Mouse (Mus musculus) limb, embryonic 12.5 days (tissue): ENCODE measurements around the gene Dct. TPM values are rescaled to one million over a fixed set of nuclear protein-coding genes. Genes with fewer than 3 reads are reported as not detected.

ENCODE experiments used
- ATAC-seq: fragments of 200-750 bp; cut with Nextera tagmentation; 2 replicates; pipeline ENCODE4 v1.8.0; 2017; ENCODE audit warnings: low read depth, moderate TSS enrichment; ENCODE audit not compliant: insufficient number of reproducible peaks, insufficient read depth, low FRiP score, low TSS enrichment
- H3K27ac ChIP-seq: fragments of 300-500 bp; sonication (generic); 2 replicates; pipeline ENCODE4 v1.5.1; 2016; ENCODE audit warnings: mild to moderate bottlenecking, moderate library complexity
- H3K27me3 ChIP-seq: fragments of 300-500 bp; sonication (generic); 2 replicates; pipeline ENCODE4 v1.6.1; 2016; ENCODE audit warnings: mild to moderate bottlenecking, moderate library complexity
- H3K36me3 ChIP-seq: fragments of 300-500 bp; sonication (generic); 2 replicates; pipeline ENCODE4 v1.6.1; 2016; ENCODE audit warnings: mild to moderate bottlenecking, moderate library complexity
- H3K4me1 ChIP-seq: fragments of 300-500 bp; sonication (generic); replicated peaks from 2 replicates; pipeline ENCODE4 v1.6.1; 2016
- H3K4me2 ChIP-seq: fragments of 300-500 bp; sonication (generic); 2 replicates; pipeline ENCODE4 v1.6.1; 2016; ENCODE audit warnings: mild to moderate bottlenecking, moderate library complexity
- H3K4me3 ChIP-seq: fragments of 300-500 bp; sonication (generic); replicated peaks from 2 replicates; pipeline ENCODE4 v1.5.1; 2016; ENCODE audit warnings: mild to moderate bottlenecking
- H3K9ac ChIP-seq: fragments of 300-500 bp; sonication (generic); replicated peaks from 2 replicates; pipeline ENCODE4 v1.6.1; 2016; ENCODE audit warnings: mild to moderate bottlenecking, moderate library complexity
- H3K9me3 ChIP-seq: fragments of 300-500 bp; sonication (generic); 2 replicates; pipeline ENCODE4 v1.6.1; 2016; ENCODE audit warnings: mild to moderate bottlenecking, moderate library complexity
- WGBS: fragments of 180-500 bp; shearing (Covaris S2); methylation state at CpG from one replicate; pipeline ENCODE4 v1.1.7; 2016; 5-methylcytosine and 5-hydroxymethylcytosine counted together
- polyA plus RNA-seq: library from polyadenylated mRNA; unstranded; fragments of >200 nt; fragmentation: Nextera tagmentation; extraction: Ambion mirVana; gene quantifications from 2 replicates; pipeline ENCODE4 v1.2.1, GENCODE M21; 2016

Gene Dct
- 1.6 and 1.7 TPM in 2 replicates for polyA plus RNA-seq

- H3K4me1 ChIP-seq: peaks cover 30% of the 10 kb centered on the region
- H3K27ac ChIP-seq: 0 out of 2 replicates have a peak within 1 kb of the TSS, but pooled peaks have one; percentile 50
- no peaks in the 10 kb centered on the region for H3K27me3 ChIP-seq
- peak; percentile 74 for ATAC-seq
- H3K9ac ChIP-seq: no peak within 1 kb of the TSS
- H3K9me3 ChIP-seq: no peaks in the 10 kb centered on the region
- no peaks in the 10 kb centered on the region for H3K36me3 ChIP-seq
- WGBS: 19% methylated on average over 13 of the region's 13 CpGs
- H3K4me2 ChIP-seq: no peak within 1 kb of the TSS
- H3K4me3 ChIP-seq: no peak within 1 kb of the TSS
These were observed at the start of gene Dct for GRCm38 (mm10) chr14:118051975-118052630. TSS of gene Dct (minus strand) at chr14:118052244.

GRCm38 (mm10) chr14:118101227-118101990 is 49.4 kb upstream of the Dct start:
- Histone ChIP-seq H3K4me3 (no peak overlapping the region), H3K4me2 (no peak overlapping the region), H3K36me3 (no peaks in the 10 kb centered on the region), H3K9me3 (no peaks in the 10 kb centered on the region), H3K9ac (no peak overlapping the region), H3K27ac (no peak overlapping the region), H3K4me1 (no peaks in the 10 kb centered on the region), H3K27me3 (no peaks in the 10 kb centered on the region)
- no peak for ATAC-seq
- WGBS: 82% methylated on average over 14 of the region's 14 CpGs

GRCm38 (mm10) chr14:118098265-118098664 is 46.2 kb upstream of the Dct start:
- Histone ChIP-seq H3K9ac (no peak overlapping the region), H3K27me3 (no peaks in the 10 kb centered on the region), H3K4me2 (no peak overlapping the region), H3K36me3 (no peaks in the 10 kb centered on the region), H3K9me3 (no peaks in the 10 kb centered on the region), H3K4me1 (no peaks in the 10 kb centered on the region), H3K27ac (no peak overlapping the region), H3K4me3 (no peak overlapping the region)
- WGBS: 73% methylated on average over 2 of the region's 2 CpGs
- ATAC-seq: no peak

GRCm38 (mm10) chr14:118089806-118090392 is 37.9 kb upstream of the Dct start:
- peaks cover 18% of the 10 kb centered on the region; the same call in 1 of the 2 replicates for H3K27me3 ChIP-seq
- no peaks in the 10 kb centered on the region for H3K4me1 ChIP-seq
- 2% methylated on average over 18 of the region's 18 CpGs for WGBS
- H3K9ac ChIP-seq: peak overlapping the region; percentile 50
- peak overlapping the region; percentile 58 for H3K4me3 ChIP-seq
- H3K36me3 ChIP-seq: no peaks in the 10 kb centered on the region
- peak; percentile 69; the same call in 1 of the 2 replicates for ATAC-seq
- H3K4me2 ChIP-seq: peak overlapping the region; percentile 64
- H3K9me3 ChIP-seq: no peaks in the 10 kb centered on the region
- H3K27ac ChIP-seq: no peak overlapping the region

- Histone ChIP-seq H3K4me2 (peak overlapping the region; percentile 64), H3K4me1 (no peaks in the 10 kb centered on the region), H3K27ac (peak overlapping the region; percentile 67; the same call in 1 of the 2 replicates), H3K36me3 (no peaks in the 10 kb centered on the region), H3K4me3 (peak overlapping the region; percentile 58), H3K9ac (peak overlapping the region; percentile 50), H3K9me3 (no peaks in the 10 kb centered on the region), H3K27me3 (peaks cover 18% of the 10 kb centered on the region; the same call in 1 of the 2 replicates)
- ATAC-seq: peak; percentile 66
- WGBS: under 1% methylated on average over 44 of the region's 44 CpGs
These were observed 37.3 kb upstream of the Dct start for GRCm38 (mm10) chr14:118089215-118089805.

GRCm38 (mm10) chr14:118088437-118089207 is 36.6 kb upstream of the Dct start:
- Histone ChIP-seq H3K9me3 (no peaks in the 10 kb centered on the region), H3K4me2 (peak overlapping the region; percentile 64), H3K27ac (peak overlapping the region; percentile 67; the same call in 1 of the 2 replicates), H3K4me3 (peak overlapping the region; percentile 58), H3K36me3 (no peaks in the 10 kb centered on the region), H3K9ac (peak overlapping the region; percentile 50), H3K4me1 (no peaks in the 10 kb centered on the region), H3K27me3 (peaks cover 18% of the 10 kb centered on the region; the same call in 1 of the 2 replicates)
- ATAC-seq: peak; percentile 66
- 14% methylated on average over 22 of the region's 22 CpGs for WGBS

GRCm38 (mm10) chr14:118086271-118087035 is 34.4 kb upstream of the Dct start:
- no peaks in the 10 kb centered on the region for H3K4me1 ChIP-seq

GRCm38 (mm10) chr14:118083851-118084250 is 31.8 kb upstream of the Dct start:
- H3K36me3 ChIP-seq: no peaks in the 10 kb centered on the region
- no peak overlapping the region for H3K9ac ChIP-seq
- WGBS: 90% methylated on average over 6 of the region's 6 CpGs
- H3K9me3 ChIP-seq: no peaks in the 10 kb centered on the region
- H3K4me3 ChIP-seq: no peak overlapping the region
- H3K27ac ChIP-seq: no peak overlapping the region
- ATAC-seq: no peak
- H3K27me3 ChIP-seq: peaks cover 18% of the 10 kb centered on the region; the same call in 1 of the 2 replicates
- H3K4me2 ChIP-seq: no peak overlapping the region
- no peaks in the 10 kb centered on the region; the same call in 1 of the 2 replicates for H3K4me1 ChIP-seq

More at GRCm38 (mm10) chr14:118086271-118087035, 34.4 kb upstream of the Dct start:
- ATAC-seq: no peak
- Histone ChIP-seq H3K9ac (no peak overlapping the region), H3K36me3 (no peaks in the 10 kb centered on the region), H3K9me3 (no peaks in the 10 kb centered on the region), H3K4me3 (no peak overlapping the region), H3K4me2 (no peak overlapping the region), H3K27ac (no peak overlapping the region), H3K27me3 (peaks cover 18% of the 10 kb centered on the region; the same call in 1 of the 2 replicates)
- WGBS: 44% methylated on average over 5 of the region's 5 CpGs

GRCm38 (mm10) chr14:118080606-118081005 is 28.6 kb upstream of the Dct start:
- H3K4me2 ChIP-seq: no peak overlapping the region
- no peak overlapping the region for H3K9ac ChIP-seq
- WGBS: 38% methylated on average over 11 of the region's 11 CpGs

GRCm38 (mm10) chr14:118070100-118070499 is 18.1 kb upstream of the Dct start:
- WGBS: 85% methylated on average over 12 of the region's 12 CpGs
- H3K9me3 ChIP-seq: no peaks in the 10 kb centered on the region
- ATAC-seq: no peak
- H3K4me2 ChIP-seq: no peak overlapping the region
- no peaks in the 10 kb centered on the region for H3K36me3 ChIP-seq
- no peaks in the 10 kb centered on the region for H3K4me1 ChIP-seq
- no peak overlapping the region for H3K9ac ChIP-seq
- H3K4me3 ChIP-seq: no peak overlapping the region
- H3K27ac ChIP-seq: no peak overlapping the region
- H3K27me3 ChIP-seq: no peaks in the 10 kb centered on the region

More at GRCm38 (mm10) chr14:118080606-118081005, 28.6 kb upstream of the Dct start:
- Histone ChIP-seq H3K4me1 (no peaks in the 10 kb centered on the region; the same call in 1 of the 2 replicates), H3K27me3 (peaks cover 3% of the 10 kb centered on the region; the same call in 1 of the 2 replicates), H3K4me3 (no peak overlapping the region), H3K27ac (no peak overlapping the region), H3K9me3 (no peaks in the 10 kb centered on the region), H3K36me3 (no peaks in the 10 kb centered on the region)
- ATAC-seq: no peak
